Mouse (Mus musculus) intestine, embryonic 14.5 days (tissue): ENCODE data around the gene Il10rb. TPM values are rescaled to one million over a fixed set of nuclear protein-coding genes. Genes with fewer than 3 reads are reported as not detected.

Experiments used
- ATAC-seq: fragments of 200-750 bp; cut with Nextera tagmentation; replicated peaks from 2 replicates; pipeline ENCODE4 v1.8.0; 2017; ENCODE audit warnings: low read depth, moderate number of reproducible peaks, moderate TSS enrichment, moderate library complexity; ENCODE audit not compliant: low FRiP score, low TSS enrichment
- DNase-seq: peaks from one replicate; pipeline ENCODE4 v3.0.0-alpha.2; 2018; ENCODE audit warnings: low spot score
- H3K27ac ChIP-seq: fragments of 300-500 bp; sonication (generic); 2 replicates; pipeline ENCODE4 v1.5.1; 2014; ENCODE audit warnings: low read depth, mild to moderate bottlenecking, control low read depth
- H3K27me3 ChIP-seq: fragments of 300-500 bp; sonication (generic); replicated peaks from 2 replicates; pipeline ENCODE4 v1.6.1; 2014; ENCODE audit warnings: low read length, control low read depth; ENCODE audit not compliant: control insufficient read depth, insufficient read depth
- H3K36me3 ChIP-seq: fragments of 300-500 bp; sonication (generic); 2 replicates; pipeline ENCODE4 v1.6.1; 2014; ENCODE audit warnings: low read length, control low read depth; ENCODE audit not compliant: control insufficient read depth, insufficient read depth
- H3K4me1 ChIP-seq: fragments of 300-500 bp; sonication (generic); replicated peaks from 2 replicates; pipeline ENCODE4 v1.6.1; 2014; ENCODE audit warnings: low read length, control low read depth, mixed read lengths; ENCODE audit not compliant: control insufficient read depth, insufficient read depth
- H3K4me2 ChIP-seq: fragments of 300-500 bp; sonication (generic); 2 replicates; pipeline ENCODE4 v1.6.1; 2014; ENCODE audit warnings: low read length
- H3K4me3 ChIP-seq: fragments of 300-500 bp; sonication (generic); 2 replicates; pipeline ENCODE4 v1.5.1; 2014; ENCODE audit warnings: low read depth, low read length, control low read depth, mixed read lengths
- H3K9ac ChIP-seq: fragments of 300-500 bp; sonication (generic); 2 replicates; pipeline ENCODE4 v1.6.1; 2014; ENCODE audit warnings: mild to moderate bottlenecking, low read length
- H3K9me3 ChIP-seq: fragments of 300-500 bp; sonication (generic); 2 replicates; pipeline ENCODE4 v1.6.1; 2016; ENCODE audit warnings: low read length, control low read depth; ENCODE audit not compliant: control insufficient read depth
- WGBS: fragments of 180-500 bp; shearing (Covaris S2); extraction: QIAGEN DNeasy Blood & Tissue Kit; methylation state at CpG from one replicate; pipeline ENCODE4 v1.1.7; 2014; 5-methylcytosine and 5-hydroxymethylcytosine counted together
- polyA plus RNA-seq: library from polyadenylated mRNA; unstranded; fragments of >200 nt; fragmentation: Nextera tagmentation; extraction: Ambion mirVana; gene quantifications from 2 replicates; pipeline ENCODE4 v1.2.1, GENCODE M21; 2014

The Il10rb gene
- polyA plus RNA-seq, 1 experiment from 2014 or later: 36.8 TPM

DNA sequence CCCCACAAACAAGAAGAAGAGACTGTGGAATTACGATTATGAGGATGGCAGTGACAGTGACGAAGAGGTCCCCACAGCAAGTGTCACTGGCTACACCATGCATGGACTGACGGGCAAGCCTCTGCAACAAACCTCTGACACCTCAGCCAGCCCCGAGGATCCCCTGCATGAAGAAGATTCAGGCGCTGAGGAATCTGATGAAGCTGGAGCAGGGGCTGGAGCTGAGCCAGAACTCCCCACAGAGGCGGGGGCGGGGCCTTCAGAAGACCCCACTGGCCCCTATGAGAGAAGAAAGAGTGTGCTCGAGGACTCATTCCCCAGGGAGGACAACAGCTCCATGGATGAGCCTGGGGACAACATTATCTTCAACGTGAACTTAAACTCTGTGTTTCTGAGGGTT is 2.2 kb upstream of the Il10rb start:
- no peak overlapping the region for H3K4me3 ChIP-seq
- H3K27me3 ChIP-seq: no peaks in the 10 kb centered on the region
- H3K9me3 ChIP-seq: no peaks in the 10 kb centered on the region
- H3K4me1 ChIP-seq: peaks cover 10% of the 10 kb centered on the region
- 80% methylated on average over 9 of the region's 9 CpGs for WGBS
- ATAC-seq: no peak
- DNase-seq: no peak
- no peak overlapping the region for H3K27ac ChIP-seq
- no peak overlapping the region for H3K4me2 ChIP-seq
- H3K9ac ChIP-seq: no peak overlapping the region
- H3K36me3 ChIP-seq: peaks cover 11% of the 10 kb centered on the region; the same call in 1 of the 2 replicates

DNA sequence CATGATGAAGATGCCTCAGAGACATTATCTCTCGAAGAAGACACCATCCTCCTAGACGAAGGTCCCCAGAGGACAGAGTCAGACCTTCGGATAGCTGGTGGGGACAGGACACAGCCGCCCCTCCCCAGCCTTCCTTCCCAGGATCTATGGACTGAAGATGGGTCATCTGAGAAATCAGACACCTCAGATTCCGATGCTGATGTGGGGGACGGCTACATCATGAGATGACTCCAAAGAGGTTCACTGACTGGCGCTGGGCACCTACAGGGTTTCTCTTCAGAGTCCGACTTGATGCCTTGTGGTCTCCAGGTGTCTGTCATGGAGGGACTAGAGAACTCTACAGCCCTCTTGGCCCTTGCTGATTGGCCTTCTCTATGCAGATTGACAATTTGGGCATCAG is 1.8 kb upstream of the Il10rb start:
- no peak for DNase-seq
- H3K9ac ChIP-seq: no peak overlapping the region
- H3K4me2 ChIP-seq: no peak overlapping the region
- ATAC-seq: no peak
- peaks cover 10% of the 10 kb centered on the region for H3K4me1 ChIP-seq
- H3K27me3 ChIP-seq: no peaks in the 10 kb centered on the region
- no peak overlapping the region for H3K27ac ChIP-seq
- no peaks in the 10 kb centered on the region for H3K9me3 ChIP-seq
- H3K4me3 ChIP-seq: no peak overlapping the region
- WGBS: 93% methylated on average over 8 of the region's 8 CpGs
- peaks cover 11% of the 10 kb centered on the region; the same call in 1 of the 2 replicates for H3K36me3 ChIP-seq

GRCm38 (mm10) chr16:91404828-91405577 is 961 bp upstream of the Il10rb start:
- Histone ChIP-seq H3K9me3 (no peaks in the 10 kb centered on the region), H3K4me3 (no peak overlapping the region), H3K27ac (no peak overlapping the region), H3K9ac (no peak overlapping the region), H3K4me1 (peaks cover 10% of the 10 kb centered on the region), H3K27me3 (no peaks in the 10 kb centered on the region), H3K4me2 (no peak overlapping the region), H3K36me3 (peaks cover 11% of the 10 kb centered on the region; the same call in 1 of the 2 replicates)
- ATAC-seq (no peak), DNase-seq (no peak)
- WGBS: 81% methylated on average over 10 of the region's 10 CpGs

DNA sequence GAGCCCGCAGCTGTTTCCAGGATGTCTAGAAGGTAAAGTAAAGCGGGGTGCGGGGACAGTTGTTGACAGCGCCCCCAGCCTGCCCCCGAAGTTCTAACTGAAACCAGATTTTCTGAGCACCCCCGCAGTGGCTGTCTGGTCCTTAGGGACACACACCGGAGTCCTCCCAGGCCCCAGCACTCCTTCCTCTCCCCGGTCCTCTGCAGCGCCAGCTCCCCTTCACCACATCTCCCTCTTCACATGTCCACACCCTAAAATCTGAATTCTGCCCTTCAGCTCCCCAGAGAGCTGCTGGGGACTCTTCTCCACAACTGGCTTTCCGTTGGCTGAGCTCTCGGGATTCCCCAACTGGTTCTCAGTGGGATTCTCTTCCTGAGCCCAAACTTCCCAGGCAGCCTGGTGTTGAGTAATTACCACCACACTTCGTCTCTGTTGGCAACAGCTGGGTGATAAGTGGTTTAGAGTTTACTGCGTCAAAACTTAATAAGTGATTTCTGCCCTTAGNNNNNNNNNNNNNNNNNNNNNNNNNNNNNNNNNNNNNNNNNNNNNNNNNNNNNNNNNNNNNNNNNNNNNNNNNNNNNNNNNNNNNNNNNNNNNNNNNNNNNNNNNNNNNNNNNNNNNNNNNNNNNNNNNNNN is 739 bp downstream of the Il10rb start:
- H3K9me3 ChIP-seq: no peaks in the 10 kb centered on the region
- 2% methylated on average over 13 of the region's 13 CpGs for WGBS
- H3K36me3 ChIP-seq: peaks cover 11% of the 10 kb centered on the region; the same call in 1 of the 2 replicates
- no peaks in the 10 kb centered on the region for H3K27me3 ChIP-seq
- ATAC-seq (0 out of 2 replicates have a peak, but pooled peaks have one; percentile 7), DNase-seq (peak; percentile 72)
- peak overlapping the region; percentile 78 for H3K4me3 ChIP-seq
- H3K4me2 ChIP-seq: peak overlapping the region; percentile 87
- H3K9ac ChIP-seq: peak overlapping the region; percentile 73
- peaks cover 10% of the 10 kb centered on the region for H3K4me1 ChIP-seq
- peak overlapping the region; percentile 70 for H3K27ac ChIP-seq

DNA sequence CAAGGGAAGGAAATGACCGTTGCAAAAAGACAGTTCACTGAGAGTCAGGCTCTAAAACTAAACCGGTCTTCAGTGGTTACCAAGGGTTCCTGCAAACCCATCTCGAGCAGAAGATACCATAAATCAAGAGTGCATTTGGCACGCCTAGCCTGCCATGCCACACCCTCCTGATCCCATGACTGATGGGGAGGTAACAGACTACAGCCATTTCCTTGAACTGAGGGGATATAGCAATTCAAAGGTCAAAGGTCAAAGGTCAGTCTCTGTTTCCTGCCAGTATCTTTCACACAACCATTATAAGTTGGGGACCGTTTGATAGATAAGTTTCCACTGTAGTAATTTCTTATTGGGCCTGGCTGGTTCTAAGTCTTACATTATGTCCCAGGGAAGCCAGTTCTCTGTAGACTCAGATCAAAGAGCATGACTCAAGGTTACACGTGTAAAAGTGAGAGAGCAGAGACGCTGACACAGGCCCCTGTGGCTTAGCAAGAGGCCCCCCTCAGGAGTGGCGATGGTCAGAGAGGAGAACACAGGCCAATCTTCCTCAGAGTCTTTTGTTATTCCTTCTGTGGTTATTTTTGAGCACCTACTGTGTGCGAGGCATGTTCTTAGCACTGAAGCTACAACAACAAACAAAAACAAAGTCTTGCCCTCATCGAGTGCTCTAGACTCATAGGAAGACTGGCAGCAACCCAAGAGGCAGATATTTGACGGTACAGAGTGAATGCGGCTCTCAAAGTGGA is 7.3 kb downstream of the Il10rb start:
- H3K4me1 ChIP-seq: 0 out of 2 replicates have a peak, but pooled peaks cover 2% of the 10 kb centered on the region
- no peak overlapping the region for H3K27ac ChIP-seq
- no peak overlapping the region for H3K4me2 ChIP-seq
- H3K27me3 ChIP-seq: no peaks in the 10 kb centered on the region
- no peak overlapping the region for H3K9ac ChIP-seq
- DNase-seq (no peak), ATAC-seq (peak; percentile 51; the same call in 1 of the 2 replicates)
- peaks cover 42% of the 10 kb centered on the region for H3K36me3 ChIP-seq
- WGBS: 39% methylated on average over 12 of the region's 12 CpGs
- H3K9me3 ChIP-seq: no peaks in the 10 kb centered on the region
- H3K4me3 ChIP-seq: no peak overlapping the region

GRCm38 (mm10) chr16:91415391-91416189 is 9.6 kb downstream of the Il10rb start:
- H3K4me3 ChIP-seq: no peak overlapping the region
- ATAC-seq (no peak), DNase-seq (no peak)
- H3K9ac ChIP-seq: no peak overlapping the region
- H3K4me2 ChIP-seq: no peak overlapping the region
- H3K36me3 ChIP-seq: peaks cover 56% of the 10 kb centered on the region
- no peaks in the 10 kb centered on the region for H3K27me3 ChIP-seq
- H3K4me1 ChIP-seq: 0 out of 2 replicates have a peak, but pooled peaks cover 2% of the 10 kb centered on the region
- no peak overlapping the region for H3K27ac ChIP-seq
- WGBS: 87% methylated on average over 9 of the region's 9 CpGs
- H3K9me3 ChIP-seq: no peaks in the 10 kb centered on the region

DNA sequence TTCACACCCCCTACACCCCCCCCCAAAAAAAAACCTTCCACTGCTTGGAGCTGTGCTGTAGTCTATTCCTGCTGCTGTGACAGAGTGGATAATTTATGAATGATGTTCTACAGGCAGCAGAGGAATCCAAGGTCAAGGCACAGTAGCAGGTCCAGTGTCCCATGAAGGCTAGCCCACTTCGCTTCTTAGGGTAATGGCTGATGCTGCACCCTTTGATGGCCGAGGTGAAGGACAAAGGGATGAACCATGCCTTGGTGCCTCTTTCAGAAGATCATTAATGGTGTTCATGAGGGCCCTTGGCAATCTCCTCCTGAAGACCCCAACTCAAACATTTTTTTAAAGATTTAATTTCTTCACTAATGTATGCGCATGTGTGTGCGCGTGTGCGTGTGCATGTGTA is 10.4 kb downstream of the Il10rb start:
- DNase-seq: no peak
- peaks cover 58% of the 10 kb centered on the region for H3K36me3 ChIP-seq
- no peak overlapping the region for H3K4me3 ChIP-seq
- no peak overlapping the region for H3K9ac ChIP-seq
- no peak for ATAC-seq
- H3K27ac ChIP-seq: no peak overlapping the region
- 94% methylated on average over 6 of the region's 6 CpGs for WGBS
- no peaks in the 10 kb centered on the region for H3K9me3 ChIP-seq
- no peak overlapping the region for H3K4me2 ChIP-seq
- H3K4me1 ChIP-seq: 0 out of 2 replicates have a peak, but pooled peaks cover 2% of the 10 kb centered on the region
- H3K27me3 ChIP-seq: no peaks in the 10 kb centered on the region

GRCm38 (mm10) chr16:91416938-91417337 is 11.0 kb downstream of the Il10rb start:
- Histone ChIP-seq H3K36me3 (peaks cover 62% of the 10 kb centered on the region), H3K4me2 (no peak overlapping the region), H3K9me3 (no peaks in the 10 kb centered on the region), H3K9ac (no peak overlapping the region), H3K27me3 (no peaks in the 10 kb centered on the region), H3K27ac (no peak overlapping the region), H3K4me1 (0 out of 2 replicates have a peak, but pooled peaks cover 2% of the 10 kb centered on the region), H3K4me3 (no peak overlapping the region)
- no peak for DNase-seq
- 68% methylated on average over 7 of the region's 7 CpGs for WGBS
- no peak for ATAC-seq
